Mouse (Mus musculus): Measurements from ENCODE around the gene Prss57. TPM values are rescaled to one million over a fixed set of nuclear protein-coding genes. Genes with fewer than 3 reads are reported as not detected.

Gene Prss57
- total and polyA plus RNA-seq, 3 experiments, result 0.50 to 0.70 TPM; not detected in 1

DNA sequence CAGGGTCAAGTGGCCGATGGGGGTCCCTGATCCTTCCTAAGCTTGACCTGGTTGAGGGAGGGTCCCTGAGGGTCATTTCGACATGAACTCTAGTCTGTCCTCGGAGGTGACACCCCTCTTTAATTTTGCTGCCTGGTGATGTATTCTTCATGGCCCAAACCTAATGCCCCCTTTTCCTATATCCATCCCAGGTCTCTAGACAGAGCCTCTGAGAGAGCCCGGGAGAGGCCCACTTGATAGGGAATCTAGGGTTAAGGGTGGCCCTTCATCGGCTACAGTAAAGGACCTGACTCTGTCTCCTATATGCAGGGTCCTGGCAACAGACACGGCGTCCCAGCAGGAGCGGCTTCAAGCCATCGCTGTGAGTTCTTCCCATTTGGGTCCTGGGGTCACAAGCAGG, 15.6 kb upstream of the Prss57 start:
- peaks cover 5 to 13% of the 10 kb centered on the region in 2 experiments; a peak in 3 of 4 replicates for H3K4me1 ChIP-seq (ENCODE audit: control insufficient read depth in 1 of 2, insufficient read depth in 2 of 2, low read length in 2 of 2)

GRCm38 (mm10) chr10:79805636-79806035, 14.9 kb upstream of the Prss57 start:
- TF ChIP-seq NRF1 (IDR thresholded peaks at IDR 0.05; ENCODE audit: insufficient read depth, low read depth, low read length, poor library complexity, severe bottlenecking) (no peak), MYC (IDR thresholded peaks at IDR 0.05; ENCODE audit: low read depth, low read length) (no peak), POLR2AphosphoS2 (IDR thresholded peaks at IDR 0.05; ENCODE audit: low read length) (no peak), BHLHE40 (IDR thresholded peaks at IDR 0.05; ENCODE audit: borderline replicate concordance, low read depth, low read length) (no peak), MXI1 (IDR thresholded peaks at IDR 0.05; ENCODE audit: low read depth, low read length) (no peak), EP300 (IDR thresholded peaks at IDR 0.05; ENCODE audit: low read depth in 1 of 2, low read length in 2 of 2) (no peak), SIN3A (IDR thresholded peaks at IDR 0.05; ENCODE audit: low read length) (no peak), GATA1 (IDR thresholded peaks at IDR 0.05; ENCODE audit: low read depth, low read length) (no peak), ZKSCAN1 (IDR thresholded peaks at IDR 0.05; ENCODE audit: low read depth, low read length) (no peak)
- Histone ChIP-seq H3K4me3 (ENCODE audit: control insufficient read depth in 1 of 2, insufficient read depth in 1 of 2, low read depth in 2 of 2, low read length in 2 of 2) (no peak overlapping the region), H3K36me3 (ENCODE audit: control insufficient read depth in 1 of 2, insufficient read depth in 2 of 2, low read length in 2 of 2) (peaks cover 0 to 14% of the 10 kb centered on the region in 2 experiments; a peak in 2 of 4 replicates), H3K9ac (ENCODE audit: control insufficient read depth, low read depth, low read length, poor library complexity, severe bottlenecking) (no peak overlapping the region), H3K27me3 (ENCODE audit: control insufficient read depth in 1 of 2, insufficient read depth in 2 of 2, low read length in 2 of 2) (no peaks in the 10 kb centered on the region), H3K9me3 (replicated peaks; ENCODE audit: insufficient read depth, low read length) (no peaks in the 10 kb centered on the region), H3K79me2 (ENCODE audit: control insufficient read depth, insufficient read depth, low read length, poor library complexity) (no peaks in the 10 kb centered on the region), H3K27ac (ENCODE audit: control insufficient read depth, low read depth, low read length) (no peak overlapping the region), H3K4me1 (ENCODE audit: control insufficient read depth in 1 of 2, insufficient read depth in 2 of 2, low read length in 2 of 2) (peaks cover 5 to 13% of the 10 kb centered on the region in 2 experiments; a peak in 3 of 4 replicates)
- no peak for DNase-seq (ENCODE audit: low read depth, low spot score)

More for the DNA sequence above, 15.6 kb upstream of the Prss57 start:
- H3K9me3 ChIP-seq (replicated peaks; ENCODE audit: insufficient read depth, low read length), result no peaks in the 10 kb centered on the region
- no peak overlapping the region for H3K27ac ChIP-seq (ENCODE audit: control insufficient read depth, low read depth, low read length)
- peaks cover 0 to 14% of the 10 kb centered on the region in 2 experiments; a peak in 2 of 4 replicates for H3K36me3 ChIP-seq (ENCODE audit: control insufficient read depth in 1 of 2, insufficient read depth in 2 of 2, low read length in 2 of 2)
- no peaks in the 10 kb centered on the region for H3K27me3 ChIP-seq (ENCODE audit: control insufficient read depth in 1 of 2, insufficient read depth in 2 of 2, low read length in 2 of 2)
- no peak overlapping the region for H3K9ac ChIP-seq (ENCODE audit: control insufficient read depth, low read depth, low read length, poor library complexity, severe bottlenecking)
- no peak for DNase-seq (ENCODE audit: low read depth, low spot score)
- TF ChIP-seq TBP (IDR thresholded peaks at IDR 0.05; ENCODE audit: low read depth, low read length) (no peak), TCF12 (IDR thresholded peaks at IDR 0.05; ENCODE audit: low read depth, low read length) (no peak), SMC3 (IDR thresholded peaks at IDR 0.05; ENCODE audit: low read depth, low read length) (no peak), MEF2A (IDR thresholded peaks at IDR 0.05; ENCODE audit: extremely low read depth, insufficient replicate concordance, low read depth, low read length, poor library complexity, severe bottlenecking) (no peak), NELFE (IDR thresholded peaks at IDR 0.05; ENCODE audit: low read depth, low read length) (no peak), ETS1 (IDR thresholded peaks at IDR 0.05; ENCODE audit: low read depth, low read length) (no peak)
- H3K4me3 ChIP-seq (ENCODE audit: control insufficient read depth in 1 of 2, insufficient read depth in 1 of 2, low read depth in 2 of 2, low read length in 2 of 2), result no peak overlapping the region
- no peaks in the 10 kb centered on the region for H3K79me2 ChIP-seq (ENCODE audit: control insufficient read depth, insufficient read depth, low read length, poor library complexity)

Measured in MEL (cell line).